Mouse (Mus musculus) layer of hippocampus, adult 2 months (tissue): ENCODE results near the gene Diaph3. TPM values are rescaled to one million over a fixed set of nuclear protein-coding genes. Genes with fewer than 3 reads are reported as not detected.
A peak's percentile ranks its signal among the peaks of the same experiment; 100 is the strongest.

Experiments used
- DNase-seq, 2 experiments: peaks; one replicate each; pipeline ENCODE4 v3.0.0; 2022; ENCODE audit warnings: low spot score in 2 of 2
- H3K27ac ChIP-seq: fragments of 200-600 bp; 2 replicates; pipeline ENCODE4 v1.8.1; 2022
- H3K4me3 ChIP-seq: fragments of 200-600 bp; 2 replicates; pipeline ENCODE4 v1.8.1; 2022; ENCODE audit warnings: mild to moderate bottlenecking
- CTCF ChIP-seq: fragments of 200-600 bp; conservative IDR thresholded peaks from 2 replicates; pipeline ENCODE4 v1.8.1; 2022; ENCODE audit warnings: antibody characterized with exemption, mild to moderate bottlenecking, moderate library complexity
- total RNA-seq, 2 experiments: library from RNA; stranded (reverse); gene quantifications; 2 replicates each; pipeline ENCODE4 v1.2.3; 2021

The Diaph3 gene
- total RNA-seq, 2 experiments from 2014 or later = 4.4 to 4.6 TPM

DNA sequence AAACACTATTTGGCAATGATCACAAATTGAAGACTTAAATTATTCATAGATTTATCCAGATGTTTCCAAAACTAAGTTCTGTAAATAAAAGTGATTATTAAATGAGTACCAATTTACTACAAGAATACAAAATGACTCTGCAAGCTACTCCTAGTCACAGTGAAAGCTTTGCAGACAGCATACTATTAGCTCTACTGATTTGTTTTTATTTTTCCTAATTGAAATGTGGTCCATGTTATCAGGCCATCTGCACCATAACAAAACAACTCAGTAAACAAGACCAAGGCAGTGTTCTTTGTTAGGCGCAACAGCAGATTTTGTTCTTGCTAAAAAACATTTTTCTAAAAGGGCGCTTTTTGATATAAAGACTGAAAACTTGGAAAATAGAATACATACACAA is 84.9 kb downstream of the Diaph3 start:
- no peak overlapping the region for H3K4me3 ChIP-seq
- DNase-seq = no peak
- H3K27ac ChIP-seq = no peak overlapping the region
- no peak for TF ChIP-seq CTCF

DNA sequence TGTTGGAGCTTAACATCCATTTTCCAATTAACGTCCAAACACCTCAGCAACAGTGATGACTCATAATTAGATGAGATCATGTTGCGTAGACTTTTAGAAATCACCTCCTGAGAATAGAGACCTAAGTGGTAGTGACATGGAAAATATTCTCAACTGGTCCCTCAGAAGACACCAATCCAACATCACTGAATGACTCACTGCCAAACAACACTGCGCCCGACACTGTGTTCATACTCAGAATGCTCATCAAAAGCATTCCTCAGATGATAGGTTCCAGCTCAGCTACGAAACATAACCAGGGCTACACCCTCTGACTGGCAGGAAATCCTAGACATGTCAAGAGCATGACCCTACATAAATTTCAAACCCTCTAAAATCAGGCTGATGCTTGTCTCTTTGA is 89.8 kb downstream of the Diaph3 start:
- no peak overlapping the region for H3K4me3 ChIP-seq
- no peak overlapping the region for H3K27ac ChIP-seq
- no peak for DNase-seq
- TF ChIP-seq CTCF = no peak

- H3K27ac ChIP-seq = no peak overlapping the region
- no peak overlapping the region for H3K4me3 ChIP-seq
- DNase-seq = no peak
- no peak for TF ChIP-seq CTCF
Observed at GRCm38 (mm10) chr14:87044401-87044806, 96.6 kb downstream of the Diaph3 start.

DNA sequence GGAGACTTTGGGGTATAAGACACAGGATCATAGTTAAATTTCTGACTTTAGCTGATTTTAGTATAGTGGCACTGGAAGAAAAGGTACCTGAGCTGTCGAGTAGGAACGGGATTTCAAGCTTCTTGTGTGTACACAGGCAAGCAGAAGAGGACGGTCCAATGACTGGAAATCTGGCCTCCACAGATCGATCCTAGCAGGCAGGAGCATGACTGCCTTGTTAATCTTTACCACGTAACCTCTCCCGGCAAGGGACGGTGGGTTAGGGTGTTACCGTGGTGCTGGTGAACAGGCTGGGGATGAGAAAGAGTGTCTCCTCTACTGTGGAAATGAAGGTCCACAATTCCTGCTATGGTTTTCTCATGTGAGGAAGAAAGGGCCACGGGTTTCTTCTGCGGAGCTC is 120.8 kb downstream of the Diaph3 start:
- Histone ChIP-seq H3K4me3 (no peak overlapping the region), H3K27ac (no peak overlapping the region)
- no peak for TF ChIP-seq CTCF
- DNase-seq = no peak

- TF ChIP-seq CTCF = no peak
- Histone ChIP-seq H3K4me3 (no peak overlapping the region), H3K27ac (no peak overlapping the region)
- DNase-seq = no peak
Observed at GRCm38 (mm10) chr14:87019687-87020086, 121.3 kb downstream of the Diaph3 start.

DNA sequence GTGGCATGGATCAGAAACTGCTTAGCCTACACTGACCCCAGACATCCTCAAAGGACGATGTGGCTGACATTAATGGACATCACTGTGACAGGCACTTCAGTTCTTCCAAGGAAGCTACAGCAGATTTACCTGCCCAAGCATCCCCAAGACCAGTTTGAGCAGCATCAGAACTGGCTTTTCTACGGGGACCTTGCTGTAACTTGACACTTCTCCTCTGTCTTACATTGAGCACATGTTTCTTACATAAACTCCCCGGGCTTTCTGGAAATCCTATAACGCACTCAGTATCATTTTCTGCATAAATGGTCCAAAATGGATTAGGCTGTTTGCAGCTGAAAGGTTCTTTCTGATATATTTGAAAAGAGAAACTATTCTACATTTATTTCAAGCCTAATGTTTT is 143.7 kb downstream of the Diaph3 start:
- no peak overlapping the region for H3K4me3 ChIP-seq
- no peak for DNase-seq
- H3K27ac ChIP-seq = no peak overlapping the region
- TF ChIP-seq CTCF = no peak

GRCm38 (mm10) chr14:86951169-86951568 is 189.9 kb downstream of the Diaph3 start:
- no peak for DNase-seq
- no peak overlapping the region for H3K27ac ChIP-seq
- no peak overlapping the region for H3K4me3 ChIP-seq
- TF ChIP-seq CTCF = no peak

DNA sequence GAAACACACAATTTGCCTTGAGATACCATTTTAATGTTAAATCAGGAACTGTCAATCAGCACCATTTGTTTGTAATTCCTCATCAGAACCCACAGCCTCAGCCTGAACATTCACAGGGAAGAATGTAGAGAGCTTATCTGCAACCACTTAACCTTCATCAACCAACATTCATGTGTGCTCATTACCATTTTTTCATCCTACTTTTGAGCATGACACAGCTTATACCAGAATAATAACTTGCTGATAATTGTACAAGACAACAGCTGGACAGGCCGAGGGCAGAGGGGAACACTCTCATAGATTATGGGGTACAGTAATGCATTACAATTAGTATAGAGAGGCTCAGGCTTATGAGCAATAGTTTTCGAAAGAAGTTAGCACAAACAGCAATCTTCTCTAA is 203.1 kb downstream of the Diaph3 start:
- DNase-seq = no peak

GRCm38 (mm10) chr14:86936424-86936823 is 204.6 kb downstream of the Diaph3 start:
- no peak for TF ChIP-seq CTCF
- peak in 1 of 2 experiments; percentile 27 for DNase-seq
- no peak overlapping the region for H3K27ac ChIP-seq
- H3K4me3 ChIP-seq = no peak overlapping the region

More for the DNA sequence above, 203.1 kb downstream of the Diaph3 start:
- TF ChIP-seq CTCF = no peak
- Histone ChIP-seq H3K4me3 (no peak overlapping the region), H3K27ac (no peak overlapping the region)

- H3K27ac ChIP-seq = no peak overlapping the region
- H3K4me3 ChIP-seq = no peak overlapping the region
- DNase-seq = no peak
- no peak for TF ChIP-seq CTCF
Observed at GRCm38 (mm10) chr14:86930763-86931162, 210.3 kb downstream of the Diaph3 start.

DNA sequence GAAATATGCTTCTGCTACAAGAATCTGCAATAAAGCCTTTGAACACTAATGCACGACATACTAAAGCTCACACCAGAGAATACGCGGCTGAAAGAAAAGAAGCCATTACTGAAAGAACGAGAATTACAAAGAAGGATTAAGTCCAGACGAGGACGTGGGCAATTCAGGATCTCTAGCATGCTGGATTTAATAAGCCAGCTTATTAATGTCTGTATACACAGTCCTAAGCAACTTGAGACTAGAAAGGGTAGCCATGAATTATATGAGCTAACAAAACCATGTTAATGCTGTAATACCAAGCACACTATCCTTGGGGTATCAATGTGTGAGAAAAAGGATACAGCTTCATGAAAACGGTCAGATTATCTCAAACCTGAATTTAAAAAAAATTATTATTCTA is 214.2 kb downstream of the Diaph3 start:
- Histone ChIP-seq H3K4me3 (no peak overlapping the region), H3K27ac (no peak overlapping the region)
- DNase-seq = no peak
- no peak for TF ChIP-seq CTCF

DNA sequence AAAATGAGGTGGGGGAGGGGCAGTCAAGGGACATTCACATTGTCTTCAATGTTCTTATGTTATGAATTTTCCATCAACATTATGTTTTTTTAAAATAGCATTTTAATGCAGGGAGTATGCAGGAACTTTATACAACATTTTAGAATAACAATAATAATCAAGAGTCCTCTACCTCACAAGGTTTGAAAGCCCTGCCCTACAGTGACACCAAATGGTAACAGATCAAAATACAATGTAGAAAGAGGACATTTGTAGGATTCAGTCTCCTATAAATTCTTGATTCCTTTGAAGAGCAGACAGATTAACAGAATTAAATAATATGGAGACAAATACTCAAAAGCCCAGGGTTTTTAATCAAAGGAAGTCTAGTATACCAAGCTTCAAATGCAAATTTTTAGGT is 242.1 kb downstream of the Diaph3 start:
- TF ChIP-seq CTCF = peak; percentile 81
- Histone ChIP-seq H3K4me3 (no peak overlapping the region), H3K27ac (no peak overlapping the region)
- DNase-seq = peak in 1 of 2 experiments; percentile 15

- no peak for DNase-seq
- no peak overlapping the region for H3K4me3 ChIP-seq
- 0 out of 2 replicates have a peak overlapping the region, but pooled peaks have one; percentile 23 for H3K27ac ChIP-seq
- TF ChIP-seq CTCF = no peak
Observed at GRCm38 (mm10) chr14:86889070-86889804, 251.8 kb downstream of the Diaph3 start.

DNA sequence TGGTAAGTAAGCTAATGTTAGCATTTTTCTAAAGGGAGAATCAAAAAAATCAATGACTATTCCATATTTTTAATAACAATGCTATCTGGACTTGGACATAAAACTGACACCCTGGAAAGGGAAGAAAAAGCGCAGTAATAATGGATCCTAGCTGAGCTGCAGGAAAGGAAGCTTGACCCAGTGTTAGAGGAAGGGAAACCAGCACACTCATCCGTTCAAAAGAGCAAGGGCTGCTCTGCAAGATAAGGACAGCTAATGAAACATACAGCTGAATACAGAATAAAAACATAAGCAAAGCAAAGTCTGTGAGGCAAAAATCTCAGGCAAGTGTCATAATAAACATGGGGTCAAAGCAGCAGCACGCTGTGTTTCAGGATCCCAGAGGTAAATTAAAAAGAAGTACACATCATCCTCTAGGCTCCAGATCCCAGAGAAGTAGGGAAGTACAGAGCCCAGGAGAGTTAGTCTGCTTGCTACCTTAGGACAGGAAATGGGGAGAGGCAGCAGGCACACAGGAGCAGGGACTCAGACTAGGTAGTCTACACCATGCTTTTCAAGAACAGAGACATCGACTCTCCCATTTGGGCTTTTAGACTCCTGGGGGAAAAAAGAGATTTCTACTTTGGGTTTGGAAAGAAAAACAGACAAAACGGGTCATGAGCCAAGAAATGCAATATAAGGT is 255.5 kb downstream of the Diaph3 start:
- no peak overlapping the region for H3K4me3 ChIP-seq
- DNase-seq = no peak
- TF ChIP-seq CTCF = no peak
- no peak overlapping the region for H3K27ac ChIP-seq
